Mouse (Mus musculus) MEL (cell line): Measurements from ENCODE around the gene Cfdp1.

Source experiments
- BHLHE40 ChIP-seq: IDR thresholded peaks from 2 replicates; pipeline ENCODE4 v1.6.1; 2012; ENCODE audit warnings: low read depth, mild to moderate bottlenecking, inconsistent platforms, low read length, improper control_type of control experiment, borderline replicate concordance
- E2F4 ChIP-seq: IDR thresholded peaks from 2 replicates; pipeline ENCODE4 v1.6.1; 2011; ENCODE audit warnings: low read depth, low read length, improper control_type of control experiment, borderline replicate concordance
- GABPA ChIP-seq: IDR thresholded peaks from 2 replicates; pipeline ENCODE4 v1.6.1; 2012; ENCODE audit warnings: low read depth, mild to moderate bottlenecking, inconsistent platforms, low read length, improper control_type of control experiment, moderate library complexity
- KAT2A ChIP-seq: conservative IDR thresholded peaks from 2 replicates; pipeline ENCODE4 v1.6.1; 2012; ENCODE audit warnings: low read depth, low read length, improper control_type of control experiment, inconsistent platforms
- MAX ChIP-seq: IDR thresholded peaks from 2 replicates; pipeline ENCODE4 v1.6.1; 2011; ENCODE audit warnings: low read length, improper control_type of control experiment
- MXI1 ChIP-seq: IDR thresholded peaks from 2 replicates; pipeline ENCODE4 v1.6.1; 2011; ENCODE audit warnings: mild to moderate bottlenecking, low read depth, low read length, improper control_type of control experiment
- POLR2A ChIP-seq, 2 experiments: IDR thresholded peaks; 2 replicates each; pipeline ENCODE4 v1.6.1; 2011 to 2012; ENCODE audit warnings: low read length in 2 of 2, mild to moderate bottlenecking in 2 of 2, control low read depth in 1 of 2, improper control_type of control experiment in 1 of 2, low read depth in 1 of 2, moderate library complexity in 1 of 2; ENCODE audit not compliant: control insufficient read depth in 1 of 2, insufficient read depth in 1 of 2, poor library complexity in 1 of 2
- TCF12 ChIP-seq: IDR thresholded peaks from 2 replicates; pipeline ENCODE4 v1.6.1; 2014; ENCODE audit warnings: low read depth, mild to moderate bottlenecking, inconsistent platforms, low read length, improper control_type of control experiment, moderate library complexity
- UBTF ChIP-seq: IDR thresholded peaks from 2 replicates; pipeline ENCODE4 v1.6.1; 2012; ENCODE audit warnings: low read depth, mild to moderate bottlenecking, inconsistent platforms, low read length, improper control_type of control experiment, moderate library complexity, borderline replicate concordance; ENCODE audit not compliant: insufficient read depth
- USF1 ChIP-seq: IDR thresholded peaks from 2 replicates; pipeline ENCODE4 v1.6.1; 2014; ENCODE audit warnings: low read depth, mild to moderate bottlenecking, inconsistent platforms, low read length, improper control_type of control experiment, moderate library complexity

DNA sequence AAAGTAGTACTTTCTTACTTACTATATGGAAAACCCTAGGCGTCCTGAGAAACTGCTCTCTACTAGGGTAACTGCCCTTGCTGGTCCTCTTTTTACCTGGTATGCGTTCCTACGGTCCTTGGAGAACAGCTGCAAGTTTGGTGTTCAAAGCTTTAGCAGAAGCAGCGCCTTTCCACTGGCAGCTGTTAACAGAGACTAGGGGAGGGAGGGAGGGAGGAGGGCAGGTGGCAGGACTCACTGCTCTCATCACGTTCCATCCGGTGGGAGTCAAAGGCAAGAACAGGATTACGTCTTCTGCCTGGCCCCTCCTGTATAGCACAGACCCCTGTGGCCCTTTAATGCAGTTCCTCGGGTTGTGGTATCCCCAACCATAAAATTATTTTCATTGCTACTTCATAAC is 50.7 kb downstream of the Cfdp1 start:
- TF ChIP-seq USF1 (no peak), MXI1 (no peak), UBTF (no peak), POLR2A (IDR thresholded peaks at IDR 0.05; ENCODE audit: control insufficient read depth in 1 of 2, insufficient read depth in 1 of 2, low read depth in 1 of 2, low read length in 2 of 2, poor library complexity in 1 of 2) (no peak), GABPA (no peak), KAT2A (no peak), MAX (no peak), E2F4 (no peak), BHLHE40 (no peak), TCF12 (no peak)
